Comparison of ENCODE assay signal across 8 mouse cellular contexts in genomic region chr11:105549164-105550121, GRCm38 (mm10). TPM values are rescaled to one million over a fixed set of nuclear protein-coding genes. Genes with fewer than 3 reads are reported as not detected.
DNase-seq lines count a peak whose midpoint lies in the region; ATAC-seq lines count a peak whose summit lies in the region.

No protein-coding gene starts in this region.

- H3K9ac ChIP-seq in hindbrain, embryonic 14.5 days, result no peak overlapping the region

- H3K27ac ChIP-seq in hindbrain, embryonic 14.5 days, result no peak overlapping the region

- H3K9me3 ChIP-seq in hindbrain, embryonic 14.5 days (ENCODE audit: control insufficient read depth, low read length), result no peaks in the 10 kb centered on the region

- no peaks in the 10 kb centered on the region for H3K4me1 ChIP-seq in hindbrain, embryonic 14.5 days (replicated peaks; ENCODE audit: control insufficient read depth, insufficient read depth, low read length)

- H3K4me3 ChIP-seq in hindbrain, embryonic 14.5 days (replicated peaks; ENCODE audit: low read length), result no peak overlapping the region

- 22% methylated on average over 9 of the region's 9 CpGs for WGBS in large intestine, adult 2 months
- 75% methylated on average over 9 of the region's 9 CpGs for WGBS in hindbrain, embryonic 14.5 days

- H3K27me3 ChIP-seq in hindbrain, embryonic 14.5 days (ENCODE audit: control insufficient read depth, insufficient read depth, low read length), result no peaks in the 10 kb centered on the region

- ATAC-seq in hindbrain, embryonic 14.5 days (ENCODE audit: low FRiP score), result no peak

- H3K36me3 ChIP-seq in hindbrain, embryonic 14.5 days (replicated peaks; ENCODE audit: control insufficient read depth, insufficient read depth), result no peaks in the 10 kb centered on the region

- H3K4me2 ChIP-seq in hindbrain, embryonic 14.5 days (replicated peaks), result no peak overlapping the region

- peak; percentile 30 to 45 for DNase-seq in cerebellum, postnatal 14 days
- DNase-seq in cerebellum, postnatal 4 days (ENCODE audit: low spot score in 2 of 2), result no peak
- DNase-seq in ovary, postnatal 36 days (ENCODE audit: low spot score), result peak; percentile 32
- DNase-seq in ovary, postnatal 14 days (ENCODE audit: low spot score), result no peak
- peak; percentile 22 for DNase-seq in large intestine, adult 2 months (ENCODE audit: low read depth, low spot score)
- DNase-seq in telencephalon, adult 2 months (ENCODE audit: low read depth, low spot score), result peak; percentile 58
- DNase-seq in thymus, postnatal 10 days (ENCODE audit: low spot score in 2 of 2), result no peak
- no peak for DNase-seq in hindbrain, embryonic 14.5 days (ENCODE audit: low spot score)

RNA-seq across cellular contexts. Expression of gene Tanc2, which starts 40.3 kb away (rescaled TPM):
- polyA plus RNA-seq in large intestine, adult 2 months (2012; rRNA removed), result 1.6 and 2.5 TPM in 2 replicates
- 52.9 and 58.3 TPM in 2 replicates for polyA plus RNA-seq in hindbrain, embryonic 14.5 days (2014; fragmentation: Nextera tagmentation; extraction: Ambion mirVana)

Comparison
In these comparisons a context has a peak if more than half of its experiments do, and no peak if none do; other contexts are left out.
1. DNase-seq: peak in cerebellum, postnatal 14 days (2 of 2), ovary, postnatal 36 days (single experiment), large intestine, adult 2 months (single experiment) and telencephalon, adult 2 months (single experiment); none in cerebellum, postnatal 4 days (0 of 2), ovary, postnatal 14 days (single experiment), thymus, postnatal 10 days (0 of 2) and hindbrain, embryonic 14.5 days (single experiment).
2. RNA of gene Tanc2, which starts 40.3 kb away (polyA plus RNA-seq): 52.9 to 58.3 TPM in hindbrain, embryonic 14.5 days; 1.6 to 2.5 TPM in large intestine, adult 2 months; every median in the first group is over 10 times any median in the second.